Mouse (Mus musculus): ENCODE measurements around the gene Dppa5a. TPM values are rescaled to one million over a fixed set of nuclear protein-coding genes. Genes with fewer than 3 reads are reported as not detected.
"Not testable (repeated sequence)": the region's sequence is repeated elsewhere in the genome, so short reads cannot be mapped to it uniquely, and the experiment has no call there.

The Dppa5a gene
- polyA plus RNA-seq, 1 experiment from 2014 or later = not detected

DNA sequence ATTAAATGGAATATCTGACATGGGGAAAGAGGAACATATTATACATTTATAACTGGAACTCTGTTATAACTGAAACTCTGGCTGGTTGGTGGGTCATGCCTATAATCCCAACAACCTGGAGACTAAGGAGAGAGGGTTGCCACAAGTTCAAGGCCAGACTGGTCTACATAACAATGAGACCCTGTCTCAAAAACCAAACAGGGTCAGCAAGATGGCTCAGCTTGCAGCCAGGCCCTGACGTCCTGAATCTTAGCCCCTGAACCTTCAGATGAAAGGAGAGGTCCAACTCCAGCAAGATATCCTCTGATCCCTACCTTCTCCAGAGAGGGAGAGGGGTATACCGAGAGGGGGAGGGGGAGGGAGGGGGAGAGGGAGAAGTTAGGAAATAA, 7.5 kb downstream of the Dppa5a start:
- H3K9ac ChIP-seq = no peak overlapping the region
- no peak overlapping the region for H3K4me2 ChIP-seq
- peaks cover 5% of the 10 kb centered on the region; the same call in 1 of the 2 replicates for H3K4me1 ChIP-seq
- no peak for ATAC-seq (ENCODE audit: borderline replicate concordance, extremely low read depth, low FRiP score, low TSS enrichment)
- H3K36me3 ChIP-seq = no peaks in the 10 kb centered on the region
- WGBS = 35% methylated on average over 2 of the region's 2 CpGs
- H3K9me3 ChIP-seq = no peaks in the 10 kb centered on the region
- H3K27ac ChIP-seq = no peak overlapping the region
- no peaks in the 10 kb centered on the region for H3K27me3 ChIP-seq
- H3K4me3 ChIP-seq = no peak overlapping the region

DNA sequence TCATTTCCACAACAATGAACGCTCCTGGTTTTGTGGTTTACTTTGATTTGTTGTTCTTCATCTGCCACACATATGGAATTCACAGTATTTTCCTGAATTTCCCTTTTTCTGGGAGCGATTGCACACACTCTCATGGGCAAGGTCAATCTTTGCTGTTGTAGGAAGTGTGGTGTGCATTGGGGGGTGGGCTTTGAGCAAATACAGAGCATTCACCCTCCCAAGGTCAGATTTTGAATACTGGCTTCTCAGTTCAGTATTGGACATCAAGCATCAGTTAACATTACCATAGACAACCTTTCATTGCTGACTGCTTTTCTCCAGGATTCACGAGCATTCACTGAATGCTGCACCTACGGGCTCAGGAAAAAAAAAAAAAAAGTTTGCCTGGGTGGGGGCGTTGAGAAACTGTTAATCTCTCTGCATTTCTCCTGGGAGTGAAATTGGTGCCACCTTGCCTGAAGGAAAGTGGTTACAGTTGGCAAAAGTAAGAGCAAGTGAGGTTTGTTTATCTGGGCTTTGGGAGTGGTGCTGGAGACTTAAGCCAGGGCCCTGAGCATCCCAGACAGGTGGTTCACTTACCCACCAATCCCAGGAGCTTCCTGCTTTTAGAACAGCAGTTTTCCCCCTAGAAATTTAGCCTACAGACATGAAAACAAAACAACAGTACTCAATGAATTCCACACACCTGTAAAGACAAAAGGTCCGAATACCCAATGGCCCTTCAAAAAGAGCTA, 8.1 kb downstream of the Dppa5a start:
- Histone ChIP-seq H3K4me1 (peaks cover 5% of the 10 kb centered on the region; the same call in 1 of the 2 replicates), H3K9ac (no peak overlapping the region), H3K4me3 (no peak overlapping the region), H3K27me3 (no peaks in the 10 kb centered on the region), H3K4me2 (no peak overlapping the region), H3K9me3 (no peaks in the 10 kb centered on the region), H3K36me3 (no peaks in the 10 kb centered on the region), H3K27ac (no peak overlapping the region)
- 75% methylated on average over 6 of the region's 6 CpGs for WGBS
- no peak for ATAC-seq (ENCODE audit: borderline replicate concordance, extremely low read depth, low FRiP score, low TSS enrichment)

DNA sequence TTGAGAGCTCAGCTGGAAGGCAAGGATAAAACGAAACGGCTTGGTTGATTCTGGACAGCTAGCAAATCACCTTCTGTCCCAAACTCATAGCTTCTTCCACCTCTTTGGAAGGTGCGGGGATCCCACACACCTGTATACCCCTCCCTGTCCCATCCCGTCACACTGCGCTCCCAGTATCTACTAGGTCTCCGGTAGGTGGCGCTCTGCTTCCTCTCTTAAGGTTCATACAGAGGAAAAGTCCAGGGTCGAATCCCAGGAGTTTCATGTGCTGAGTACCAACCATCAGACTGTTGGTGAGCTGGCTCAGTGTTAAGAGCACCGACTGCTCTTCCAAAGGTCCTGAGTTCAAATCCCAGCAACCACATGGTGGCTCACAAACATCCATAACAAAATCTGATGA, 9.9 kb downstream of the Dppa5a start:
- peaks cover 3% of the 10 kb centered on the region; the same call in 1 of the 2 replicates for H3K4me1 ChIP-seq
- WGBS = 12% methylated on average over 9 of the region's 9 CpGs
- no peaks in the 10 kb centered on the region for H3K36me3 ChIP-seq
- H3K27ac ChIP-seq = no peak overlapping the region
- no peaks in the 10 kb centered on the region for H3K9me3 ChIP-seq
- H3K4me2 ChIP-seq = no peak overlapping the region
- no peak overlapping the region for H3K9ac ChIP-seq
- no peak for ATAC-seq (ENCODE audit: borderline replicate concordance, extremely low read depth, low FRiP score, low TSS enrichment)
- H3K4me3 ChIP-seq = no peak overlapping the region
- no peaks in the 10 kb centered on the region for H3K27me3 ChIP-seq

DNA sequence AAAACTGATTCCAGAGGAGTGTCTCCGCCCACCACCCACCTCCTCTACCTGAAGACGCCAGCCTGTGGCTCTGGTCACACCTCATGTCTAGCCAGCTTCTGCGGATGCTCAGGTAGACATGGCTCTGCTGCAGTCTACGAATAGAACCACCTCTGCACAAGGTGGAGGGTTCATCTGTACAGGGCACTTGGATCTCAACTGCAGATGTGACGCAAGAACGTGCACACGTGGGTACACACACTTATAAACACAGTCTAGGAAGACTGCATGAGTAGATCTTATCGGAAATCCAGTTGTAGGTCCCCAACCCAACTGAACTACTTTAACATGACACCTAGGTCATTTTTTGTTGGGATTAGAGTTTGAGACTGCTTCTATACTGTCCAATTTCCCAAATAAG, 12.4 kb downstream of the Dppa5a start, which contains the start of gene Gsta2:
Gene Gsta2 (minus strand): TSS at position 178 of the 400 bp plus-strand sequence.
- Histone ChIP-seq H3K4me1 (no peaks in the 10 kb centered on the region), H3K36me3 (no peaks in the 10 kb centered on the region), H3K27ac (no peak within 1 kb of the TSS), H3K9ac (no peak within 1 kb of the TSS), H3K9me3 (no peaks in the 10 kb centered on the region), H3K27me3 (no peaks in the 10 kb centered on the region), H3K4me3 (no peak within 1 kb of the TSS), H3K4me2 (no peak within 1 kb of the TSS)
- 85% methylated on average over 8 of the region's 8 CpGs for WGBS
- ATAC-seq (ENCODE audit: borderline replicate concordance, extremely low read depth, low FRiP score, low TSS enrichment) = no peak

DNA sequence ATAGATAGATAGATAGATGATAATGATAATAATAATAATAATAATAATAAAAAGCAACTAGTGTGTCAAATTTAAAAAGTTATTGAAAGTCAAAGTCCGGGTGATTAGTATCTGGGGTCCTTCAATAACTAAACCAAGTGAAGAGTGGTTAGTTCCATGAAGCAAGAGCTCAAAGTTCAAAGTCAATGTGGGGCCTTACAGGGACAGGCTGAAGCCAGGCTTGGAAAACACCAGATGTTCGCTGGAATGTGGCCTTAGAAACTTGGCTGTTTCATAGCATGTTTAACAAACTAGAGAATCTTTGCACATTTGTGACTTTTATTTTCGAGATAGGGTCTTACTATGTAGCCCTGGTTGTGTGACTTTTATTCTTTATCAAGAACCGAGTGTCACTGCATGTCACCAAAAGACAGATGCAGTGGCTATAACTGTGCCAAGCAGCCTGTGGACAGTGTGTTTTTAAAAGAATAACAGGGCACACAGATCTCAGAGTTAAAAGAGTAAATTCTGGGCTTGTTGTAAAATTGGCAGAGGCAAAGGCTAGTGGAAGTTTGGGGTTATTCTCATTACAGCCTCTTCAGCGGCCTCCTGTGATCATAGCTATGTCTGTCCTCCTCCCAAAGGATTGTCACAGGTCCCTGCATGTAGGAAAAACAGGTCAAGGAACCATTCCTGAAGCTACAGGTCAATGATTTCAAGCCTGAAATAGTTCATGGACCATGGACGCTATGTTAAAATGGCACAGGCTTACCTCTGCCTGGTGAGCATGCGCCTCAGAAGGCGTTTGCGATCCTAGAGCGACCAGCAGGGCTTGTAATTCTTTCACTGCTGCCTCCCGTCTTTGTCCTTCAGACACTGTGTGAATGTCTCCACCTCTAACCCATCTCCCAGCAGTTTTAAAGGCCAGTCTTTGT, 13.1 kb downstream of the Dppa5a start:
- ATAC-seq (ENCODE audit: borderline replicate concordance, extremely low read depth, low FRiP score, low TSS enrichment) = no peak
- no peaks in the 10 kb centered on the region for H3K27me3 ChIP-seq
- H3K9ac ChIP-seq = no peak overlapping the region
- 72% methylated on average over 11 of the region's 11 CpGs for WGBS
- no peak overlapping the region for H3K4me3 ChIP-seq
- no peak overlapping the region for H3K27ac ChIP-seq
- no peaks in the 10 kb centered on the region for H3K9me3 ChIP-seq
- no peaks in the 10 kb centered on the region for H3K36me3 ChIP-seq
- H3K4me2 ChIP-seq = no peak overlapping the region
- no peaks in the 10 kb centered on the region for H3K4me1 ChIP-seq

DNA sequence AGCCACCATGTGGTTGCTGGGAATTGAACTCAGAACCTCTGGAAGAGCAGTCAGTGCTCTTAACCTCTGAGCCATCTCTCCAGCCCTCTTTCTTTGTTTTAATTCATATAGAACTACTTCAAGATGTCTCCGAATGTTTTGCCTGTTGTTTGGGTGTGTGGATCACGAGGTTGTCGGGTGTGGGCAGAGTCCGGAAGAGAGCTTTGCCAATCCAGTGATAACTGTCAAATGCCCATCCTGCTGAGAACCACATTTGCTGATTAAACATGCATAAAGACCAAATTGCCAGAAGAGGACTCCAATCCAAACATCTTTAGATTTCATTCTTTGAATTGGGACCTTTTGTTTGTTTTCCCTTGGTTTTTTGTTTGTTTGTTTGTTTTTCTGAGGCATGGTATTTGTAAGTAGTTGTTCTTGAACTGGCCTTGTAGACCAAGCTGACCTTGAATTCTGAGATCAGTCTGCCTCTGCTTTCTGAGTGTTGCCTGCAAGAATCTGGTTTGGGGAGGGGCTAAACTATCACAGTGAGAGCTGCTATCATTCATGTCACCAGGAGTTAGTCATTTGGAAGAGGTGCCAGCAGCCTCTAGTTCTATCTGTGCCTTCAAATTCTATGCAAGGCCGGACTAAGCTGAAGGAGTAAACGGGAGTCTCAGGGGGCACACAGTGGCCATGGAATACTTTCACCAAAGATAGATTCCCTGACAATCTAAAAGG, 16.3 kb downstream of the Dppa5a start:
- no peaks in the 10 kb centered on the region for H3K4me1 ChIP-seq
- WGBS = 68% methylated on average over 6 of the region's 6 CpGs
- ATAC-seq (ENCODE audit: borderline replicate concordance, extremely low read depth, low FRiP score, low TSS enrichment) = no peak

DNA sequence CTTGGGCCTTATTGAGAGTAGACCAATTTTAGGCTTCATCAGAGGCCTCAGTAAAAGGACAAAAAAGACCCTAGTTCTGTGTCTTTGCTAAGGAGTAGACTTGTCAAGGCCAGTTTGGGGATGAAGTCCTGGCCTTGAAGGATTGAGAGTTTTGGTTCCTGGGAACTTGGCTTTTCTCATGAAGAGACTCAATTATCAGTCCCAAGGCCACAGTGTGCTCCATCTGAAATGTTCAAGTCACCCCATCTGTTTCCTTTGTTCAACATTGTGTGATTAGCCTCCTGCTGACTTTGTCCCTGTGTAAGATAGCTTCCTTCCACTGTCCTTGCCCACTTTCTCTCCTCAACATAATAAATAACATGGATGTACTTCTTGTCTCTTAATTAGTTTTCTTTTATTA, 18.0 kb downstream of the Dppa5a start:
- H3K27me3 ChIP-seq; H3K4me1 ChIP-seq; H3K9ac ChIP-seq; H3K36me3 ChIP-seq; H3K4me3 ChIP-seq; H3K4me2 ChIP-seq; ATAC-seq (ENCODE audit: borderline replicate concordance, extremely low read depth, low FRiP score, low TSS enrichment); H3K27ac ChIP-seq; H3K9me3 ChIP-seq: not testable (repeated sequence)

More for the DNA sequence above, 16.3 kb downstream of the Dppa5a start:
- Histone ChIP-seq H3K36me3 (no peaks in the 10 kb centered on the region), H3K9ac (no peak overlapping the region), H3K27me3 (no peaks in the 10 kb centered on the region), H3K4me2 (no peak overlapping the region), H3K4me3 (no peak overlapping the region), H3K27ac (no peak overlapping the region), H3K9me3 (no peaks in the 10 kb centered on the region)

DNA sequence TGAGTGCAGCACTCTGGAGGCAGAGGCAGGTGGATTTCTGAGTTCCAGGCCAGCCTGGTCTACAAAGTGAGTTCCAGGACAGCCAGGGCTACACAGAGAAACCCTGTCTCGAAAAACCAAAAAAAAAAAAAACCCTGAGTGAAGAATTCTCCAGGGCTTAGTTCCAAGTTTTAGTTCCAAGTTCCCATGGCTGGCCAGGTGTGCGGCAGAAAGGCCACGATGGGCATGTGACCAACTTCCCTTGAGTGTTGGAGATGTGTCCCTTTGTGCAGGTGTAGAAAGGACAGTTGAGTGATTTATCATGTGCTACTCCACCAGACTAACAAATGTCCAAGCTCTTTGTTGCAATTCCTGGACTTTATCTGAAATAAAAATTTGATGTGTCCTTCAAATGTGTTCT, 18.8 kb downstream of the Dppa5a start:
- not testable (repeated sequence) for H3K4me1 ChIP-seq; H3K9ac ChIP-seq; H3K4me3 ChIP-seq; ATAC-seq (ENCODE audit: borderline replicate concordance, extremely low read depth, low FRiP score, low TSS enrichment); H3K27ac ChIP-seq; H3K9me3 ChIP-seq; H3K4me2 ChIP-seq; H3K27me3 ChIP-seq; H3K36me3 ChIP-seq
- 68% methylated on average over 3 of the region's 3 CpGs for WGBS

DNA sequence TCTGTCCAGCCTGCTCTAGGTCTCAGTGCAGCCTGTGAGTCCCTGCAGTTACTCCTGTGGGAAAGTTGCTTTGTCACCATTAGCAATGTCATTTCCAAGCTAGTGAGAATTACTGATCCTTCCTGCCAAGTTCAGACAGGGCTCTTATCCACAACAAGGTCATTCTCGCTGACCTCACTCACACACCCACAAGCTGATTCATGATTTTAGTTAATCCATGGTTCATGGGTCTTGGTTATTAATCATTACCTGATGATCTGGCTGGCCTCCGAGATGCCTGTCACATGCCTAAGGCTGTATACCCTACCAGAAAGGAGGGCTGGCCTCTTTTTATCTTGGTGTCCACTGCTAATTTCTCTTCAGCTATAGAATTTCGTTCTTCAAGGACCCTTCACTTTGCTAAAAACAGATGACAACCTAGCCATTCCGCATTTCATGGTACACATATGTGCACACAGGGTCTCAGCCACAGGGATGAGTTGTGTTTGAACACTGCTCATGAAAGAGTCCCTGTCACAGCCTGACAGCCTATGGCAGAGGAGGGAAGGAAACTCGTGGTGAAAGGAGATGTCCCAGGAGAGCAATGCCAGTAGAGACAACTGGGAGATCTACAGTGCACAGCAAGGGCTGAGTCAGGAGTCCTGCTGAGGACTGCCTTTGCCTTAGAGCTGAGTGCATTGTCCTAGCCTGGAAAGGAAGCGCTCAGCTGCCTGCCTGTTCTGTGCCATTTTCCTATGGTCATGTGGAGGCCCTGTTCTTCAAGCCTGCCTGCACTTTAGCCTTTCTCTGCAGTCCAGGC, 19.6 kb downstream of the Dppa5a start:
- H3K4me1 ChIP-seq; H3K9me3 ChIP-seq; H3K36me3 ChIP-seq; H3K27ac ChIP-seq; H3K4me3 ChIP-seq; H3K9ac ChIP-seq; H3K4me2 ChIP-seq; H3K27me3 ChIP-seq; ATAC-seq (ENCODE audit: borderline replicate concordance, extremely low read depth, low FRiP score, low TSS enrichment): not testable (repeated sequence)
- WGBS = 55% methylated on average over 6 of the region's 6 CpGs

DNA sequence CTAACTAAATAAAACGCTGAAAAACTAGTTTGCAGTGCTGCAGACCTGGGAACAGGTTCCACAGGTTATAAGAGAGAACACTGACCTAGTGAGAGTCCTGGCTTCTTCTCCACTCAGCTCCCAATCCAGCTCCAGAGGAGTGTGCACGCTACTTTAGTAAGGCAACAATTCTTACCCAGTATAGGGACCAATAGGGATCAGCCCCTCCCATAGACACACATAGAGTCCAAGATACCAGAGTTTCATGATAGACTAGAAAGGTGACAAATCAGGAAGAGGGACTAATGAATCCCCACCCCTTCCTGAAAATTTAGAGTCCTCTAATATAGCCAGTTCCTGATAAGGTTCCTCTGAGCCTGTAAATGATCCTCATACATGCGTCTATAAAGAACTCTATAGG, 21.0 kb downstream of the Dppa5a start:
- H3K9me3 ChIP-seq = no peaks in the 10 kb centered on the region
- H3K27ac ChIP-seq = no peak overlapping the region
- H3K4me1 ChIP-seq = no peaks in the 10 kb centered on the region
- H3K36me3 ChIP-seq = no peaks in the 10 kb centered on the region
- H3K27me3 ChIP-seq = no peaks in the 10 kb centered on the region
- H3K9ac ChIP-seq = no peak overlapping the region
- peak; percentile 66; the same call in 1 of the 2 replicates for ATAC-seq (ENCODE audit: borderline replicate concordance, extremely low read depth, low FRiP score, low TSS enrichment)
- H3K4me2 ChIP-seq = no peak overlapping the region
- WGBS = 48% methylated on average over 3 of the region's 3 CpGs
- H3K4me3 ChIP-seq = no peak overlapping the region

DNA sequence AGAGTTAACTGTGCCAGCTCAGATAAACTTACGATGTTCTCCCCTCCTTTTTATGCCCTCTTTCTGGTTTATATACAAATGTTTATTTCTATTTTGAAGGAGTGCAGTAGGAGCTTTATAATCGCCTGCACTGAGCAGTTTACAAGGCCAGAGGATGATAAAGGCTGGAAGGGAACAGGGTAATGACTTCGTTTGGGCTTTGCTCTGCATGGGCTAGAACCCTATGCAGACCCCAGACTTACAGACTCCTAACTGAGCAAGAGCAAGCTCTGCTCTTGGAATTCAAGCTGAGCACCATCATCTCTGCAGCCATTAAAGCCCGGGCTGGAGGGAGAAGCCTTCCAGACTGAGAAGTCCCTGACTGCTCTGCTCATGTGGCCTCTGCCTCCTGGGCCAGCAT, 22.7 kb downstream of the Dppa5a start:
- ATAC-seq (ENCODE audit: borderline replicate concordance, extremely low read depth, low FRiP score, low TSS enrichment); H3K27ac ChIP-seq; H3K4me1 ChIP-seq; H3K4me2 ChIP-seq; H3K9me3 ChIP-seq; H3K9ac ChIP-seq; H3K36me3 ChIP-seq; H3K27me3 ChIP-seq; H3K4me3 ChIP-seq: not testable (repeated sequence)
- 29% methylated on average over 4 of the region's 4 CpGs for WGBS
